Mouse (Mus musculus): ENCODE measurements at regions not wholly inside any gene's neighbourhood (a gene's known extent, or its start where the extent isn't known, plus 50 kb on each side); places are given as distances from the start of the nearest gene placed in this dataset.
A peak's percentile ranks its signal among the peaks of the same experiment; 100 is the strongest.

- H3K27me3 ChIP-seq (ENCODE audit: control insufficient read depth, insufficient read depth, low read length): no peaks in the 10 kb centered on the region
- no peak overlapping the region for H3K9ac ChIP-seq (ENCODE audit: low read depth, low read length)
- WGBS: 93% methylated on average over 11 of the region's 11 CpGs
- H3K27ac ChIP-seq (replicated peaks; ENCODE audit: insufficient read depth, low read depth, low read length): no peak overlapping the region
- H3K4me3 ChIP-seq (ENCODE audit: insufficient read depth, low read depth, low read length): no peak overlapping the region
- no peak for DNase-seq (ENCODE audit: extremely low read depth, low read depth, low spot score)
- no peaks in the 10 kb centered on the region for H3K4me1 ChIP-seq (ENCODE audit: control insufficient read depth, insufficient read depth, low read length)
- H3K79me2 ChIP-seq (ENCODE audit: control insufficient read depth, insufficient read depth, low read length): no peaks in the 10 kb centered on the region
- no peaks in the 10 kb centered on the region for H3K36me3 ChIP-seq (ENCODE audit: control insufficient read depth, insufficient read depth, low read length)
- no peak for TF ChIP-seq POLR2A (IDR thresholded peaks at IDR 0.05; ENCODE audit: extremely low read depth, insufficient read depth, low read length)
Measured at GRCm38 (mm10) chr10:107966996-107967395, 55.1 kb upstream of the Otogl start.

GRCm38 (mm10) chr10:107964022-107964421 lies 52.1 kb upstream of the Otogl start:
- Histone ChIP-seq H3K36me3 (ENCODE audit: control insufficient read depth, insufficient read depth, low read length) (no peaks in the 10 kb centered on the region), H3K79me2 (ENCODE audit: control insufficient read depth, insufficient read depth, low read length) (no peaks in the 10 kb centered on the region), H3K4me3 (ENCODE audit: insufficient read depth, low read depth, low read length) (no peak overlapping the region), H3K9ac (ENCODE audit: low read depth, low read length) (no peak overlapping the region), H3K27me3 (ENCODE audit: control insufficient read depth, insufficient read depth, low read length) (no peaks in the 10 kb centered on the region), H3K27ac (replicated peaks; ENCODE audit: insufficient read depth, low read depth, low read length) (no peak overlapping the region), H3K4me1 (ENCODE audit: control insufficient read depth, insufficient read depth, low read length) (no peaks in the 10 kb centered on the region)
- DNase-seq (ENCODE audit: extremely low read depth, low read depth, low spot score): peak; percentile 63
- 13% methylated on average over 1 of the region's 1 CpGs for WGBS
- no peak for TF ChIP-seq POLR2A (IDR thresholded peaks at IDR 0.05; ENCODE audit: extremely low read depth, insufficient read depth, low read length)
- no peak for TF ChIP-seq CTCF (IDR thresholded peaks at IDR 0.05; ENCODE audit: low read depth, low read length)

- H3K4me1 ChIP-seq (ENCODE audit: control insufficient read depth, insufficient read depth, low read length): no peaks in the 10 kb centered on the region
- 99% methylated on average over 3 of the region's 3 CpGs for WGBS
- no peak for DNase-seq (ENCODE audit: extremely low read depth, low read depth, low spot score)
- H3K4me3 ChIP-seq (ENCODE audit: insufficient read depth, low read depth, low read length): no peak overlapping the region
- no peak overlapping the region for H3K9ac ChIP-seq (ENCODE audit: low read depth, low read length)
- H3K36me3 ChIP-seq (ENCODE audit: control insufficient read depth, insufficient read depth, low read length): no peaks in the 10 kb centered on the region
- H3K27me3 ChIP-seq (ENCODE audit: control insufficient read depth, insufficient read depth, low read length): no peaks in the 10 kb centered on the region
- H3K79me2 ChIP-seq (ENCODE audit: control insufficient read depth, insufficient read depth, low read length): no peaks in the 10 kb centered on the region
- TF ChIP-seq POLR2A (IDR thresholded peaks at IDR 0.05; ENCODE audit: extremely low read depth, insufficient read depth, low read length) (no peak), CTCF (IDR thresholded peaks at IDR 0.05; ENCODE audit: low read depth, low read length) (no peak)
- H3K27ac ChIP-seq (replicated peaks; ENCODE audit: insufficient read depth, low read depth, low read length): no peak overlapping the region
Measured at GRCm38 (mm10) chr10:107962130-107962529, 50.2 kb upstream of the Otogl start.

Measured in liver, adult 2 months (tissue).